Mouse (Mus musculus) small intestine, adult 2 months (tissue): ENCODE measurements around the gene Tspyl3.

Experiments
- CTCF ChIP-seq: fragments of 200-500 bp; IDR thresholded peaks from 2 replicates; pipeline ENCODE4 v1.5.1; 2012; ENCODE audit warnings: low read depth, mild to moderate bottlenecking, control low read depth, inconsistent platforms, low read length, moderate library complexity, mixed read lengths; ENCODE audit not compliant: insufficient replicate concordance, insufficient read length; ENCODE audit errors: extremely low read depth
- POLR2A ChIP-seq: fragments of 200-500 bp; IDR thresholded peaks from 2 replicates; pipeline ENCODE4 v1.6.1; 2012; ENCODE audit warnings: low read depth, mild to moderate bottlenecking, control low read depth, inconsistent platforms, low read length, moderate library complexity

- TF ChIP-seq CTCF (no peak), POLR2A (no peak)
Measured at GRCm38 (mm10) chr2:153239860-153240480, 14.7 kb upstream of the Tspyl3 start.
